Mouse (Mus musculus) embryonic facial prominence, embryonic 13.5 days (tissue): Measurements from ENCODE around the gene Gstt2. TPM values are rescaled to one million over a fixed set of nuclear protein-coding genes. Genes with fewer than 3 reads are reported as not detected.

Source experiments
- ATAC-seq: fragments of 200-750 bp; cut with Nextera tagmentation; 2 replicates; pipeline ENCODE4 v1.8.0; 2017; ENCODE audit warnings: low read depth; ENCODE audit not compliant: insufficient number of reproducible peaks, insufficient read depth, low FRiP score, low TSS enrichment
- H3K27ac ChIP-seq: fragments of 300-500 bp; sonication (generic); 2 replicates; pipeline ENCODE4 v1.5.1; 2015; ENCODE audit warnings: moderate library complexity, mild to moderate bottlenecking, inconsistent platforms
- H3K27me3 ChIP-seq: fragments of 300-500 bp; sonication (generic); 2 replicates; pipeline ENCODE4 v1.6.1; 2015; ENCODE audit warnings: mild to moderate bottlenecking, inconsistent platforms
- H3K36me3 ChIP-seq: fragments of 300-500 bp; sonication (generic); 2 replicates; pipeline ENCODE4 v1.6.1; 2015; ENCODE audit warnings: mild to moderate bottlenecking, inconsistent platforms
- H3K4me1 ChIP-seq: fragments of 300-500 bp; sonication (generic); 2 replicates; pipeline ENCODE4 v1.6.1; 2015; ENCODE audit warnings: inconsistent platforms
- H3K4me2 ChIP-seq: fragments of 300-500 bp; sonication (generic); 2 replicates; pipeline ENCODE4 v1.6.1; 2015; ENCODE audit warnings: moderate library complexity, mild to moderate bottlenecking, inconsistent platforms
- H3K4me3 ChIP-seq: fragments of 300-500 bp; sonication (generic); 2 replicates; pipeline ENCODE4 v1.5.1; 2015; ENCODE audit warnings: mild to moderate bottlenecking, inconsistent platforms
- H3K9ac ChIP-seq: fragments of 300-500 bp; sonication (generic); 2 replicates; pipeline ENCODE4 v1.6.1; 2015; ENCODE audit warnings: mild to moderate bottlenecking, inconsistent platforms
- H3K9me3 ChIP-seq: fragments of 300-500 bp; sonication (generic); 2 replicates; pipeline ENCODE4 v1.6.1; 2016; ENCODE audit warnings: inconsistent platforms
- WGBS: fragments of 180-500 bp; shearing (Covaris S2); methylation state at CpG from one replicate; pipeline ENCODE4 v1.1.7; 2015; ENCODE audit warnings: mixed read lengths; 5-methylcytosine and 5-hydroxymethylcytosine counted together
- polyA plus RNA-seq: library from polyadenylated mRNA; unstranded; fragments of >200 nt; fragmentation: Nextera tagmentation; extraction: Ambion mirVana; gene quantifications from 2 replicates; pipeline ENCODE4 v1.2.1, GENCODE M21; 2015

Gstt2 gene
- polyA plus RNA-seq, 1 experiment from 2014 or later = 5.9 TPM

DNA sequence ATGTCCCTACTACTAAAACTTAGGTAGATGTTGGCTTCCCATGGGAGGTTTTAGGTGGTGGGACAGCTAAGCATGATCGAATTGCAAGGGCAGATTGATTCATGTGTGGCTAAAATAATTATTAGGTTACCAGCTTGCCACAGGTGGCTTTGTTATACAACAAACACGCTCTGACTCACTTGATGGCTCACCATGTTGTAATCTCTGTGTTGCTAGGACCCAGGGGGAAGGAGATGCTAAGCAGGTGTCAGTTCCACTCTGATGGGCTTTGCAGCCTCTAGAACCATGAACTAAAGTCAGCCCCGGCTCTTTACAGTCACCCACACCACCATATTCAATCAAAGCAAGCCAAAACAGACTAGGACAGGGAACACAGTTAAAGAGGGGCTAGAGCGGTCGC lies 17.3 kb downstream of the Gstt2 start:
- no peak overlapping the region for H3K9ac ChIP-seq
- H3K27me3 ChIP-seq = 0 out of 2 replicates have a peak, but pooled peaks cover 4% of the 10 kb centered on the region
- H3K4me2 ChIP-seq = no peak overlapping the region
- no peak for ATAC-seq
- H3K27ac ChIP-seq = no peak overlapping the region
- no peaks in the 10 kb centered on the region for H3K36me3 ChIP-seq
- H3K4me1 ChIP-seq = no peaks in the 10 kb centered on the region
- no peak overlapping the region for H3K4me3 ChIP-seq
- H3K9me3 ChIP-seq = no peaks in the 10 kb centered on the region
- WGBS = 82% methylated on average over 5 of the region's 5 CpGs

GRCm38 (mm10) chr10:75818641-75819040 lies 18.6 kb downstream of the Gstt2 start:
- H3K4me1 ChIP-seq = no peaks in the 10 kb centered on the region
- no peaks in the 10 kb centered on the region for H3K36me3 ChIP-seq
- 0 out of 2 replicates have a peak, but pooled peaks cover 4% of the 10 kb centered on the region for H3K27me3 ChIP-seq
- no peak for ATAC-seq
- no peak overlapping the region for H3K4me2 ChIP-seq
- no peak overlapping the region for H3K27ac ChIP-seq
- WGBS = 64% methylated on average over 10 of the region's 10 CpGs
- H3K9ac ChIP-seq = no peak overlapping the region
- H3K9me3 ChIP-seq = no peaks in the 10 kb centered on the region
- no peak overlapping the region for H3K4me3 ChIP-seq

DNA sequence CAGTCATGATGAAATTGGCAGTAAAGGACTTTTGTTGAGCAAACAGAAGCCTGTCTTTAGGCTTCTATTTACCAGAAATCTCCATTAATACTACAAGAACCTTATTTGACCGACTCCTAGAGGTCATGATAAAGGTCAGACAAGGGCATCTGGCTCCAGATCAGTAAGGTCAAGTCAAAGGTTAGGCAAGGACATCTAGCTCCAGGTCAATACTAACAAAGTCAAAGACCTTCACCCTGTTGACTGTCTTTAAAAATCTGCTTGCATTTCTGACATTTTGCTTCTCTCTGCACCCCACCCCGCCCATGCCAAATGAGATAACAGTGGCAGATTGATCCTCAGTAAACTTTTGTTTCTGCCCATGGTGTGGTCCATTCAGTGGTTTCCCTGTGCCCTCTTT lies 33.0 kb downstream of the Gstt2 start:
- H3K27ac ChIP-seq = no peak overlapping the region
- no peaks in the 10 kb centered on the region for H3K36me3 ChIP-seq
- WGBS = 67% methylated on average over 2 of the region's 2 CpGs
- H3K4me2 ChIP-seq = no peak overlapping the region
- H3K27me3 ChIP-seq = peaks cover 2% of the 10 kb centered on the region; the same call in 1 of the 2 replicates
- H3K4me3 ChIP-seq = no peak overlapping the region
- H3K9me3 ChIP-seq = no peaks in the 10 kb centered on the region
- no peak overlapping the region for H3K9ac ChIP-seq
- no peak for ATAC-seq
- no peaks in the 10 kb centered on the region for H3K4me1 ChIP-seq

- Histone ChIP-seq H3K9ac (peak within 1 kb of the TSS; percentile 73), H3K4me1 (peaks cover 24% of the 10 kb centered on the region), H3K36me3 (no peaks in the 10 kb centered on the region), H3K27me3 (peaks cover 9% of the 10 kb centered on the region), H3K27ac (0 out of 2 replicates have a peak within 1 kb of the TSS, but pooled peaks have one; percentile 44), H3K9me3 (no peaks in the 10 kb centered on the region), H3K4me2 (peak within 1 kb of the TSS; percentile 84), H3K4me3 (peak within 1 kb of the TSS; percentile 52)
- 0 out of 2 replicates have a peak, but pooled peaks have one; percentile 28 for ATAC-seq
- 2% methylated on average over 18 of the region's 18 CpGs for WGBS
Measured at GRCm38 (mm10) chr10:75798176-75798696, 39.0 kb downstream of the Gstt2 start, which contains the start of gene Gstt1. Gene Gstt1, minus strand, starts transcription at chr10:75798584.

GRCm38 (mm10) chr10:75797619-75798175 lies 39.5 kb downstream of the Gstt2 start:
- no peak for ATAC-seq
- WGBS = 3% methylated on average over 12 of the region's 12 CpGs
- Histone ChIP-seq H3K9ac (peak overlapping the region; percentile 73), H3K36me3 (no peaks in the 10 kb centered on the region), H3K4me1 (peaks cover 24% of the 10 kb centered on the region), H3K4me3 (peak overlapping the region; percentile 52), H3K27ac (0 out of 2 replicates have a peak overlapping the region, but pooled peaks have one; percentile 44), H3K4me2 (peak overlapping the region; percentile 84), H3K27me3 (peaks cover 9% of the 10 kb centered on the region), H3K9me3 (no peaks in the 10 kb centered on the region)

- Histone ChIP-seq H3K27me3 (peaks cover 9% of the 10 kb centered on the region), H3K4me2 (peak overlapping the region; percentile 84), H3K27ac (no peak overlapping the region), H3K36me3 (no peaks in the 10 kb centered on the region), H3K9me3 (no peaks in the 10 kb centered on the region), H3K9ac (peak overlapping the region; percentile 73), H3K4me1 (peaks cover 24% of the 10 kb centered on the region), H3K4me3 (peak overlapping the region; percentile 52)
- WGBS = 41% methylated on average over 11 of the region's 11 CpGs
- no peak for ATAC-seq
Measured at GRCm38 (mm10) chr10:75796731-75797516, 40.3 kb downstream of the Gstt2 start.

DNA sequence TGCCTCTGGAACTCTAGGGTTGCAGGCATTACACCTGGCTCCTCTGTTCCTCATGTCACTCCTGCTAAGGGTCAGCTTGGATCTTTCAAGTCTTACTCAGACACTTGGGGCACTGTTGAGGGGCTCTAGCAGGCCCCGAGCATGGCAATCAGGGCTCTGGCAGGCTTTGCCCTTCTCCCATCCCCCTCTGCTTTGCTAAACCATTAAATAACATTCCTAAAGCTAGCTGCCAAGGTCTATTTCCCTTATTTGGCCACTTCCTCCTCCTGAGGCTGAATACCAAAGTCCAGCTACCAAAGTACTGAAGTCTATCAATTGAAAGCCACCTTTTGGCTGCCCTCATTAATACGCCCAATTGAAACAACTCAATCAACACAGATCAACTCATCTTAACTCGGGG lies 42.3 kb downstream of the Gstt2 start:
- 29% methylated on average over 3 of the region's 3 CpGs for WGBS
- no peaks in the 10 kb centered on the region for H3K9me3 ChIP-seq
- ATAC-seq = no peak
- H3K36me3 ChIP-seq = no peaks in the 10 kb centered on the region
- peaks cover 7% of the 10 kb centered on the region for H3K27me3 ChIP-seq
- no peak overlapping the region for H3K9ac ChIP-seq
- H3K27ac ChIP-seq = no peak overlapping the region
- peak overlapping the region; percentile 16; the same call in 1 of the 2 replicates for H3K4me2 ChIP-seq
- H3K4me3 ChIP-seq = no peak overlapping the region
- H3K4me1 ChIP-seq = peaks cover 27% of the 10 kb centered on the region

DNA sequence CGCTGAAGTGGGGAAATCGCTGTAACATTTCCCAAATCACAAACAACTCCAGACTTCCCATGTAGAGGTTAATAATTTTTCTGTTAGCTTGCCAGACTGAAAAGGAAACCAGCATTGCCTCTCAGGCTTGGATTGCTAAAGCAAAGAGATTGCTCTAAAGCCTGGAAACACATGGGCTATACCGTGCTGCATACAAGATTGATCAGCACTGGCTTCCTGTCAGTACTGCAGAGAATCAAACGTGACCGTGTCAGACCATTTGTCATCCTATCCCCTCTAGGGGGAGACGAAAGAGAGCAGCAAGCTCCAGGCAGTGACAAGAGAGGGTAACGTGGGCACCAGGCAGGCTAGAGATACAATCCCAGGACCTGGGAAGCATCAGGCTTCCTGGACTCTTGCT lies 46.5 kb downstream of the Gstt2 start:
- Histone ChIP-seq H3K4me2 (peak overlapping the region; percentile 26; the same call in 1 of the 2 replicates), H3K27ac (peak overlapping the region; percentile 76), H3K4me1 (peaks cover 16% of the 10 kb centered on the region), H3K4me3 (no peak overlapping the region), H3K9me3 (no peaks in the 10 kb centered on the region), H3K9ac (0 out of 2 replicates have a peak overlapping the region, but pooled peaks have one; percentile 36), H3K36me3 (no peaks in the 10 kb centered on the region), H3K27me3 (0 out of 2 replicates have a peak, but pooled peaks cover 2% of the 10 kb centered on the region)
- WGBS = 9% methylated on average over 7 of the region's 7 CpGs
- no peak for ATAC-seq

- H3K4me3 ChIP-seq = no peak overlapping the region
- H3K36me3 ChIP-seq = no peaks in the 10 kb centered on the region
- no peak overlapping the region for H3K9ac ChIP-seq
- peaks cover 10% of the 10 kb centered on the region for H3K4me1 ChIP-seq
- H3K9me3 ChIP-seq = no peaks in the 10 kb centered on the region
- H3K27me3 ChIP-seq = 0 out of 2 replicates have a peak, but pooled peaks cover 2% of the 10 kb centered on the region
- WGBS = 88% methylated on average over 5 of the region's 5 CpGs
- no peak overlapping the region for H3K27ac ChIP-seq
- H3K4me2 ChIP-seq = no peak overlapping the region
- ATAC-seq = no peak
Measured at GRCm38 (mm10) chr10:75789841-75790240, 47.4 kb downstream of the Gstt2 start.

GRCm38 (mm10) chr10:75789081-75789735 lies 48.0 kb downstream of the Gstt2 start:
- Histone ChIP-seq H3K9me3 (no peaks in the 10 kb centered on the region), H3K4me1 (peaks cover 4% of the 10 kb centered on the region; the same call in 1 of the 2 replicates), H3K9ac (no peak overlapping the region), H3K27me3 (0 out of 2 replicates have a peak, but pooled peaks cover 2% of the 10 kb centered on the region), H3K4me3 (no peak overlapping the region), H3K27ac (no peak overlapping the region), H3K4me2 (no peak overlapping the region), H3K36me3 (no peaks in the 10 kb centered on the region)
- 75% methylated on average over 6 of the region's 6 CpGs for WGBS
- ATAC-seq = no peak

DNA sequence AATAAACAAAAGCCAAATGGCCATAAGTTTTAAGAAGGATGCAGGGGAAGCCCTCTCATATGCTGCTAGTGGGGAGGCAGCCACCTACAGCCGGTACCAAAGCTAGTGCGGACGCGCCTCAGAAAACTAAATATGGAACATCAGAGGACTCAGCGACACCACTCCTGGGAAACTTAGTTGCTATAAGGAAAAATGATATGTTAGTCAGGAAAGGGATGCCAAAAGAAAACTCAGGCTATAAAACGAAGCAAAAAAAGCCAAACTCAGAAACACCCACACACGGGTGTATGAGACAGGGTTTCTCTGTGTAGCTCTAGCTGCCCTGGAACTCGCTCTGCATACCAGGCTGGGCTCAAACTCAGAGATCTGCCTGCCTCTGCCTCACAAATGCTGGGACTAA lies 48.9 kb downstream of the Gstt2 start:
- Histone ChIP-seq H3K4me1 (peaks cover 4% of the 10 kb centered on the region; the same call in 1 of the 2 replicates), H3K4me2 (no peak overlapping the region), H3K27me3 (0 out of 2 replicates have a peak, but pooled peaks cover 2% of the 10 kb centered on the region), H3K4me3 (no peak overlapping the region), H3K27ac (no peak overlapping the region), H3K9ac (no peak overlapping the region), H3K36me3 (no peaks in the 10 kb centered on the region), H3K9me3 (no peaks in the 10 kb centered on the region)
- no peak for ATAC-seq
- 92% methylated on average over 8 of the region's 8 CpGs for WGBS
